ENCODE assay signal across 8 mouse cellular contexts in genomic region chr13:46728411-46728810, GRCm38 (mm10). TPM values are rescaled to one million over a fixed set of nuclear protein-coding genes. Genes with fewer than 3 reads are reported as not detected.
DNase-seq lines count a peak whose midpoint lies in the region; ATAC-seq and TF ChIP-seq lines count a peak whose summit lies in the region.

No protein-coding gene starts in this region.

- TF ChIP-seq POLR2A in small intestine, adult 2 months (IDR thresholded peaks at IDR 0.05; ENCODE audit: low read depth, low read length), result no peak

- H3K4me1 ChIP-seq in neural tube, embryonic 11.5 days (ENCODE audit: control insufficient read depth, insufficient read depth, low read length), result 0 out of 2 replicates have a peak, but pooled peaks cover 5% of the 10 kb centered on the region
- no peaks in the 10 kb centered on the region for H3K4me1 ChIP-seq in intestine, postnatal 0 days (replicated peaks; ENCODE audit: control insufficient read depth, insufficient read depth, low read length)
- H3K4me1 ChIP-seq in small intestine, adult 2 months (ENCODE audit: control insufficient read depth, insufficient read depth, insufficient read length, low read length), result peaks cover 6% of the 10 kb centered on the region; the same call in 1 of the 2 replicates

- peak overlapping the region; percentile 38 for H3K4me2 ChIP-seq in neural tube, embryonic 11.5 days (ENCODE audit: low read depth)
- peak overlapping the region; percentile 85 for H3K4me2 ChIP-seq in intestine, postnatal 0 days (replicated peaks; ENCODE audit: low read depth)

- no peak for ATAC-seq in neural tube, embryonic 11.5 days (ENCODE audit: insufficient read depth, low FRiP score, low TSS enrichment)
- no peak for ATAC-seq in intestine, postnatal 0 days
- ATAC-seq in cerebellum, adult (ENCODE audit: insufficient number of reproducible peaks, low FRiP score, low TSS enrichment), result no peak

- H3K9me3 ChIP-seq in neural tube, embryonic 11.5 days (ENCODE audit: control insufficient read depth, low read length), result no peaks in the 10 kb centered on the region
- H3K9me3 ChIP-seq in intestine, postnatal 0 days (ENCODE audit: control insufficient read depth), result no peaks in the 10 kb centered on the region

- peak overlapping the region; percentile 99 for H3K4me3 ChIP-seq in neural tube, embryonic 11.5 days (ENCODE audit: low read depth, low read length)
- H3K4me3 ChIP-seq in intestine, postnatal 0 days (ENCODE audit: low read depth, low read length), result peak overlapping the region; percentile 96
- peak overlapping the region; percentile 96 for H3K4me3 ChIP-seq in small intestine, adult 2 months (ENCODE audit: low read depth, low read length)

- H3K36me3 ChIP-seq in neural tube, embryonic 11.5 days (ENCODE audit: control insufficient read depth, insufficient read depth, low read length), result no peaks in the 10 kb centered on the region
- H3K36me3 ChIP-seq in intestine, postnatal 0 days (ENCODE audit: control insufficient read depth, insufficient read depth), result no peaks in the 10 kb centered on the region
- no peaks in the 10 kb centered on the region for H3K36me3 ChIP-seq in small intestine, adult 2 months (ENCODE audit: control insufficient read depth, insufficient read depth, low read length)

- H3K9ac ChIP-seq in neural tube, embryonic 11.5 days (ENCODE audit: low read length), result peak overlapping the region; percentile 38
- H3K9ac ChIP-seq in intestine, postnatal 0 days (ENCODE audit: low read depth, low read length), result peak overlapping the region; percentile 50; the same call in 1 of the 2 replicates

- H3K27ac ChIP-seq in neural tube, embryonic 11.5 days (ENCODE audit: low read depth, low read length), result peak overlapping the region; percentile 5; the same call in 1 of the 2 replicates
- peak overlapping the region; percentile 94 for H3K27ac ChIP-seq in intestine, postnatal 0 days (ENCODE audit: low read depth, low read length)
- peak overlapping the region; percentile 59 for H3K27ac ChIP-seq in small intestine, adult 2 months (ENCODE audit: insufficient read depth, low read depth, low read length)

- no peaks in the 10 kb centered on the region for H3K27me3 ChIP-seq in neural tube, embryonic 11.5 days (ENCODE audit: control insufficient read depth, insufficient read depth, low read length)
- no peaks in the 10 kb centered on the region for H3K27me3 ChIP-seq in intestine, postnatal 0 days (replicated peaks; ENCODE audit: control insufficient read depth, insufficient read depth, low read length)
- H3K27me3 ChIP-seq in small intestine, adult 2 months (ENCODE audit: control insufficient read depth, insufficient read depth, low read length), result no peaks in the 10 kb centered on the region

- peak; percentile 12 for DNase-seq in adrenal gland, postnatal 14 days
- DNase-seq in adrenal gland, adult 18-20 months (ENCODE audit: low spot score in 2 of 2), result no peak
- no peak for DNase-seq in neural tube, embryonic 11.5 days (ENCODE audit: low spot score)
- no peak for DNase-seq in neural tube, embryonic 10.5 days (ENCODE audit: extremely low spot score, low spot score)
- DNase-seq in adrenal gland, postnatal 36 days, result no peak

- no peak for TF ChIP-seq CTCF in intestine, postnatal 0 days (IDR thresholded peaks at IDR 0.05; ENCODE audit: low read depth)
- no peak for TF ChIP-seq CTCF in small intestine, adult 2 months (IDR thresholded peaks at IDR 0.05; ENCODE audit: extremely low read depth, insufficient read length, insufficient replicate concordance, low read depth, low read length)

- 30% methylated on average over 5 of the region's 5 CpGs for WGBS in neural tube, embryonic 11.5 days
- 15% methylated on average over 5 of the region's 5 CpGs for WGBS in intestine, postnatal 0 days
- WGBS in small intestine, adult 2 months, result 8% methylated on average over 5 of the region's 5 CpGs

RNA-seq across cellular contexts. Expression of gene Nup153, which starts 0.7 kb away (rescaled TPM):
- total RNA-seq in adrenal gland, postnatal 14 days (2021), result 62.9 and 63.4 TPM in 2 replicates
- total RNA-seq in adrenal gland, adult 18-20 months (2021), result 10 to 100 TPM; 51.0 to 58.3 TPM
- 40.4 and 42.4 TPM in 2 replicates for polyA plus RNA-seq in neural tube, embryonic 11.5 days (2014; fragmentation: Nextera tagmentation; extraction: Ambion mirVana)
- 6.5 and 8.3 TPM in 2 replicates for polyA plus RNA-seq in intestine, postnatal 0 days (2015; fragmentation: Nextera tagmentation; extraction: Ambion mirVana)
- 23.0 and 32.5 TPM in 2 replicates for polyA plus RNA-seq in small intestine, adult 2 months (2012; rRNA removed)
- 10 to 100 TPM; 59.9 to 68.3 TPM for total RNA-seq in adrenal gland, postnatal 36 days (2021)

RNA-seq across cellular contexts. Expression of gene Fam8a1, which starts 59.1 kb away (rescaled TPM):
- total RNA-seq in adrenal gland, postnatal 14 days (2021), result 45.5 and 47.1 TPM in 2 replicates
- total RNA-seq in adrenal gland, adult 18-20 months (2021), result 10 to 100 TPM; 48.5 to 49.6 TPM
- polyA plus RNA-seq in neural tube, embryonic 11.5 days (2014; fragmentation: Nextera tagmentation; extraction: Ambion mirVana), result 10.8 and 14.1 TPM in 2 replicates
- polyA plus RNA-seq in intestine, postnatal 0 days (2015; fragmentation: Nextera tagmentation; extraction: Ambion mirVana), result 14.9 and 15.9 TPM in 2 replicates
- polyA plus RNA-seq in small intestine, adult 2 months (2012; rRNA removed), result 26.9 and 57.0 TPM in 2 replicates
- total RNA-seq in adrenal gland, postnatal 36 days (2021), result 10 to 100 TPM; 52.5 to 56.8 TPM

Comparison
In these comparisons a context has a peak if more than half of its experiments do, and no peak if none do; other contexts are left out.
1. H3K27ac ChIP-seq: peak in every context shown above with its lines; median percentile 94 in intestine, postnatal 0 days; 59 in small intestine, adult 2 months; 5 in neural tube, embryonic 11.5 days.